Mouse (Mus musculus) C2C12 (cell line): ENCODE results near the gene Rnf2.

Experiments
- CTCF ChIP-seq: IDR thresholded peaks from one replicate; pipeline ENCODE4 v1.5.1; 2011; ENCODE audit not compliant: control insufficient read depth, insufficient read depth, insufficient read length
- MAX ChIP-seq: IDR thresholded peaks from one replicate; pipeline ENCODE4 v1.6.1; 2011; ENCODE audit warnings: mild to moderate bottlenecking, control low read depth
- MYOD1 ChIP-seq: IDR thresholded peaks from one replicate; pipeline ENCODE4 v1.6.1; 2011; ENCODE audit warnings: low read depth; ENCODE audit not compliant: control insufficient read depth, insufficient read length
- MYOG ChIP-seq: IDR thresholded peaks from one replicate; pipeline ENCODE4 v1.6.1; 2011; ENCODE audit not compliant: control insufficient read depth, insufficient read length; ENCODE audit errors: extremely low read depth
- USF1 ChIP-seq: IDR thresholded peaks from one replicate; pipeline ENCODE4 v1.6.1; 2011; ENCODE audit warnings: low read depth, mild to moderate bottlenecking, control low read depth, moderate library complexity

- TF ChIP-seq MAX (no peak), CTCF (no peak), USF1 (no peak), MYOG (no peak), MYOD1 (no peak)
Observed at GRCm38 (mm10) chr1:151457087-151457486, 43.7 kb downstream of the Rnf2 start.
